Mouse (Mus musculus): ENCODE measurements around the gene Cish.

DNA sequence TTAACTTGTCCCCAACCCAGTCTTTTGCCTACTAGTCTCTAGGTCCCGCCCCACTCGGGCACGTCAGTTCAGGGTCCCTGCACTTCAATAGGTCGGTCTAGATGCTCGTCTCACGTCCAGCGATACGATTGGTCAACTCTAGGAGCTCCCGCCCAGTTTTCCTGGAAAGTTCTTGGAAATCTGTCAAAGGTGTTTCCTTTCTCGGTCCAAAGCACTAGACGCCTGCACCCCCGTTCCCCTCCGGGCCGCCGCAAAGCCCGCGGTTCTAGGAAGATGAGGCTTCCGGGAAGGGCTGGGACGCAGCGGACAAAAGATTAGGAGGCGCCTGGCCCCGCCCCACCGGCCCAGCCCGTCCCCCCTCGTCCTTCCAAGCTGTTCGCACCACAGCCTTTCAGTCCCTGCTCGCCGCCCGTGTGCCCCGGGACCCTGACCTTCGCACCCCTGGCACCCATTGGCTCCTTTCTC is 707 bp downstream of the Cish start:
- TF ChIP-seq POLR2A (IDR thresholded peaks at IDR 0.05; ENCODE audit: extremely low read depth, insufficient read depth, low read length) (no peak), CTCF (IDR thresholded peaks at IDR 0.05; ENCODE audit: extremely low read depth, insufficient read depth, low read length) (no peak)
